Mouse (Mus musculus) heart, embryonic 12.5 days (tissue): ENCODE measurements at regions not wholly inside any gene's neighbourhood (a gene's known extent, or its start where the extent isn't known, plus 50 kb on each side); places are given as distances from the start of the nearest gene placed in this dataset.
A peak's percentile ranks its signal among the peaks of the same experiment; 100 is the strongest.
"Not testable (repeated sequence)": the region's sequence is repeated elsewhere in the genome, so short reads cannot be mapped to it uniquely, and the experiment has no call there.

Experiments used
- ATAC-seq: fragments of 200-750 bp; cut with Nextera tagmentation; 2 replicates; pipeline ENCODE4 v1.8.0; 2017; ENCODE audit warnings: moderate TSS enrichment, moderate library complexity; ENCODE audit not compliant: insufficient number of reproducible peaks, low FRiP score
- H3K27ac ChIP-seq: fragments of 300-500 bp; sonication (generic); 2 replicates; pipeline ENCODE4 v1.5.1; 2016; ENCODE audit warnings: mild to moderate bottlenecking, moderate library complexity; ENCODE audit not compliant: poor library complexity, severe bottlenecking
- H3K27me3 ChIP-seq: fragments of 300-500 bp; sonication (generic); replicated peaks from 2 replicates; pipeline ENCODE4 v1.6.1; 2016; ENCODE audit warnings: mild to moderate bottlenecking, moderate library complexity
- H3K36me3 ChIP-seq: fragments of 300-500 bp; sonication (generic); 2 replicates; pipeline ENCODE4 v1.6.1; 2016; ENCODE audit warnings: mild to moderate bottlenecking, moderate library complexity
- H3K4me1 ChIP-seq: fragments of 300-500 bp; sonication (generic); replicated peaks from 2 replicates; pipeline ENCODE4 v1.6.1; 2016; ENCODE audit warnings: mild to moderate bottlenecking
- H3K4me2 ChIP-seq: fragments of 300-500 bp; sonication (generic); 2 replicates; pipeline ENCODE4 v1.6.1; 2016; ENCODE audit warnings: mild to moderate bottlenecking, moderate library complexity
- H3K4me3 ChIP-seq: fragments of 300-500 bp; sonication (generic); 2 replicates; pipeline ENCODE4 v1.5.1; 2016; ENCODE audit warnings: mild to moderate bottlenecking
- H3K9ac ChIP-seq: fragments of 300-500 bp; sonication (generic); 2 replicates; pipeline ENCODE4 v1.6.1; 2016; ENCODE audit warnings: mild to moderate bottlenecking, moderate library complexity
- H3K9me3 ChIP-seq: fragments of 300-500 bp; sonication (generic); replicated peaks from 2 replicates; pipeline ENCODE4 v1.6.1; 2016; ENCODE audit warnings: mild to moderate bottlenecking, moderate library complexity
- WGBS: fragments of 180-500 bp; shearing (Covaris S2); methylation state at CpG from one replicate; pipeline ENCODE4 v1.1.7; 2016; 5-methylcytosine and 5-hydroxymethylcytosine counted together

- Histone ChIP-seq H3K27ac (no peak overlapping the region), H3K36me3 (no peaks in the 10 kb centered on the region), H3K9me3 (no peaks in the 10 kb centered on the region), H3K27me3 (no peaks in the 10 kb centered on the region; the same call in 1 of the 2 replicates), H3K9ac (no peak overlapping the region), H3K4me2 (peak overlapping the region; percentile 58), H3K4me1 (peaks cover 10% of the 10 kb centered on the region; the same call in 1 of the 2 replicates), H3K4me3 (peak overlapping the region; percentile 12)
- ATAC-seq, result no peak
- 18% methylated on average over 16 of the region's 16 CpGs for WGBS
These were observed 166.0 kb upstream of the Rxfp2 start for GRCm38 (mm10) chr5:149852516-149852915.

- Histone ChIP-seq H3K9me3 (no peaks in the 10 kb centered on the region), H3K4me3 (no peak overlapping the region), H3K27ac (no peak overlapping the region), H3K36me3 (no peaks in the 10 kb centered on the region), H3K4me2 (no peak overlapping the region), H3K9ac (no peak overlapping the region), H3K27me3 (no peaks in the 10 kb centered on the region), H3K4me1 (peaks cover 10% of the 10 kb centered on the region; the same call in 1 of the 2 replicates)
- 91% methylated on average over 1 of the region's 1 CpGs for WGBS
- no peak for ATAC-seq
These were observed 162.4 kb upstream of the Rxfp2 start for GRCm38 (mm10) chr5:149856101-149856500.

- peaks cover 9% of the 10 kb centered on the region; the same call in 1 of the 2 replicates for H3K4me1 ChIP-seq
- 17% methylated on average over 1 of the region's 1 CpGs for WGBS
- no peak overlapping the region for H3K4me2 ChIP-seq
- no peaks in the 10 kb centered on the region for H3K9me3 ChIP-seq
- H3K4me3 ChIP-seq, result no peak overlapping the region
- H3K27ac ChIP-seq, result no peak overlapping the region
- no peaks in the 10 kb centered on the region for H3K36me3 ChIP-seq
- no peaks in the 10 kb centered on the region for H3K27me3 ChIP-seq
- ATAC-seq, result no peak
- no peak overlapping the region for H3K9ac ChIP-seq
These were observed 161.5 kb upstream of the Rxfp2 start for GRCm38 (mm10) chr5:149857019-149857418.

GRCm38 (mm10) chr5:149861489-149861962 lies 156.9 kb upstream of the Rxfp2 start:
- WGBS, result 45% methylated on average over 4 of the region's 4 CpGs
- H3K4me2 ChIP-seq, result no peak overlapping the region
- no peaks in the 10 kb centered on the region for H3K36me3 ChIP-seq
- ATAC-seq, result peak; percentile 42; the same call in 1 of the 2 replicates
- no peak overlapping the region for H3K9ac ChIP-seq
- no peak overlapping the region for H3K4me3 ChIP-seq
- H3K9me3 ChIP-seq, result no peaks in the 10 kb centered on the region
- no peak overlapping the region for H3K27ac ChIP-seq
- H3K4me1 ChIP-seq, result no peaks in the 10 kb centered on the region; the same call in 1 of the 2 replicates
- no peaks in the 10 kb centered on the region for H3K27me3 ChIP-seq

- Histone ChIP-seq H3K9me3 (peaks cover 4% of the 10 kb centered on the region; the same call in 1 of the 2 replicates), H3K4me3 (no peak overlapping the region), H3K36me3 (no peaks in the 10 kb centered on the region), H3K4me1 (no peaks in the 10 kb centered on the region), H3K27ac (no peak overlapping the region), H3K9ac (no peak overlapping the region), H3K4me2 (no peak overlapping the region), H3K27me3 (no peaks in the 10 kb centered on the region)
- 83% methylated on average over 7 of the region's 7 CpGs for WGBS
- ATAC-seq, result no peak
These were observed 150.5 kb upstream of the Rxfp2 start for GRCm38 (mm10) chr5:149867926-149868325.

GRCm38 (mm10) chr5:149869441-149869840 lies 149.0 kb upstream of the Rxfp2 start:
- no peak overlapping the region for H3K27ac ChIP-seq
- peaks cover 4% of the 10 kb centered on the region; the same call in 1 of the 2 replicates for H3K9me3 ChIP-seq
- H3K4me3 ChIP-seq, result no peak overlapping the region
- no peaks in the 10 kb centered on the region for H3K27me3 ChIP-seq
- no peak overlapping the region for H3K9ac ChIP-seq
- no peaks in the 10 kb centered on the region for H3K4me1 ChIP-seq
- no peak for ATAC-seq
- H3K4me2 ChIP-seq, result no peak overlapping the region
- no peaks in the 10 kb centered on the region for H3K36me3 ChIP-seq
- whole genome bisulfite sequencing, result 87% methylated on average over 5 of the region's 5 CpGs

GRCm38 (mm10) chr5:149870596-149870995 lies 147.9 kb upstream of the Rxfp2 start:
- no peak overlapping the region for H3K4me2 ChIP-seq
- no peak overlapping the region for H3K27ac ChIP-seq
- no peak for ATAC-seq
- H3K9ac ChIP-seq, result no peak overlapping the region
- H3K4me3 ChIP-seq, result no peak overlapping the region
- WGBS, result 69% methylated on average over 2 of the region's 2 CpGs
- H3K9me3 ChIP-seq, result peaks cover 4% of the 10 kb centered on the region; the same call in 1 of the 2 replicates
- H3K36me3 ChIP-seq, result no peaks in the 10 kb centered on the region
- H3K4me1 ChIP-seq, result no peaks in the 10 kb centered on the region
- H3K27me3 ChIP-seq, result no peaks in the 10 kb centered on the region

GRCm38 (mm10) chr5:149871521-149871920 lies 147.0 kb upstream of the Rxfp2 start:
- Histone ChIP-seq H3K9ac (no peak overlapping the region), H3K27me3 (no peaks in the 10 kb centered on the region), H3K27ac (no peak overlapping the region), H3K9me3 (peaks cover 4% of the 10 kb centered on the region; the same call in 1 of the 2 replicates), H3K4me1 (no peaks in the 10 kb centered on the region), H3K36me3 (no peaks in the 10 kb centered on the region), H3K4me2 (no peak overlapping the region), H3K4me3 (no peak overlapping the region)
- 37% methylated on average over 2 of the region's 2 CpGs for WGBS
- ATAC-seq, result no peak

- Histone ChIP-seq H3K27me3 (no peaks in the 10 kb centered on the region), H3K4me3 (no peak overlapping the region), H3K36me3 (no peaks in the 10 kb centered on the region), H3K27ac (no peak overlapping the region), H3K9ac (no peak overlapping the region), H3K9me3 (no peaks in the 10 kb centered on the region), H3K4me1 (no peaks in the 10 kb centered on the region), H3K4me2 (no peak overlapping the region; the same call in 1 of the 2 replicates)
- 28% methylated on average over 9 of the region's 9 CpGs for WGBS
- ATAC-seq, result no peak
These were observed 144.9 kb upstream of the Rxfp2 start for GRCm38 (mm10) chr5:149873482-149874002.

- Histone ChIP-seq H3K4me2 (no peak overlapping the region), H3K36me3 (no peaks in the 10 kb centered on the region), H3K9me3 (no peaks in the 10 kb centered on the region), H3K9ac (no peak overlapping the region), H3K27ac (no peak overlapping the region), H3K4me3 (no peak overlapping the region), H3K27me3 (no peaks in the 10 kb centered on the region), H3K4me1 (no peaks in the 10 kb centered on the region; the same call in 1 of the 2 replicates)
- no peak for ATAC-seq
- WGBS, result 82% methylated on average over 2 of the region's 2 CpGs
These were observed 144.1 kb upstream of the Rxfp2 start for GRCm38 (mm10) chr5:149874342-149874741.

GRCm38 (mm10) chr5:149892453-149892852 lies 126.0 kb upstream of the Rxfp2 start:
- not testable (repeated sequence) for H3K9ac ChIP-seq, H3K36me3 ChIP-seq, H3K27me3 ChIP-seq, ATAC-seq, H3K4me1 ChIP-seq, H3K27ac ChIP-seq, H3K4me3 ChIP-seq, H3K9me3 ChIP-seq, H3K4me2 ChIP-seq

- no peaks in the 10 kb centered on the region for H3K9me3 ChIP-seq
- no peak for ATAC-seq
- no peaks in the 10 kb centered on the region for H3K36me3 ChIP-seq
- H3K27me3 ChIP-seq, result no peaks in the 10 kb centered on the region
- H3K4me1 ChIP-seq, result peaks cover 14% of the 10 kb centered on the region
- no peak overlapping the region for H3K4me3 ChIP-seq
- H3K9ac ChIP-seq, result no peak overlapping the region
- H3K4me2 ChIP-seq, result no peak overlapping the region
- 56% methylated on average over 3 of the region's 3 CpGs for WGBS
- H3K27ac ChIP-seq, result no peak overlapping the region
These were observed 111.5 kb upstream of the Rxfp2 start for GRCm38 (mm10) chr5:149906927-149907326.
